Mouse (Mus musculus) midbrain, embryonic 11.5 days (tissue): ENCODE results near the gene Syt1. TPM values are rescaled to one million over a fixed set of nuclear protein-coding genes. Genes with fewer than 3 reads are reported as not detected.
A peak's percentile ranks its signal among the peaks of the same experiment; 100 is the strongest.

ENCODE experiments used
- ATAC-seq: fragments of 200-750 bp; cut with Nextera tagmentation; 2 replicates; pipeline ENCODE4 v1.8.0; 2017; ENCODE audit warnings: moderate TSS enrichment, moderate library complexity; ENCODE audit not compliant: low FRiP score
- DNase-seq: peaks from one replicate; pipeline ENCODE4 v3.0.0; 2015; ENCODE audit warnings: low spot score; ENCODE audit errors: missing footprints
- H3K27ac ChIP-seq: fragments of 300-500 bp; sonication (generic); 2 replicates; pipeline ENCODE4 v1.5.1; 2014; ENCODE audit warnings: low read depth, low read length
- H3K27me3 ChIP-seq: fragments of 300-500 bp; sonication (generic); 2 replicates; pipeline ENCODE4 v1.6.1; 2014; ENCODE audit warnings: mild to moderate bottlenecking, low read length, moderate library complexity, mixed read lengths; ENCODE audit not compliant: control insufficient read depth, insufficient read depth
- H3K36me3 ChIP-seq: fragments of 300-500 bp; sonication (generic); 2 replicates; pipeline ENCODE4 v1.6.1; 2014; ENCODE audit warnings: mild to moderate bottlenecking, low read length, moderate library complexity, mixed read lengths; ENCODE audit not compliant: control insufficient read depth, insufficient read depth
- H3K4me1 ChIP-seq: fragments of 300-500 bp; sonication (generic); 2 replicates; pipeline ENCODE4 v1.6.1; 2014; ENCODE audit warnings: low read length; ENCODE audit not compliant: control insufficient read depth, insufficient read depth
- H3K4me2 ChIP-seq: fragments of 300-500 bp; sonication (generic); 2 replicates; pipeline ENCODE4 v1.6.1; 2014; ENCODE audit warnings: mild to moderate bottlenecking, moderate library complexity
- H3K4me3 ChIP-seq: fragments of 300-500 bp; sonication (generic); 2 replicates; pipeline ENCODE4 v1.5.1; 2014; ENCODE audit warnings: low read depth, low read length
- H3K9ac ChIP-seq: fragments of 300-500 bp; sonication (generic); 2 replicates; pipeline ENCODE4 v1.6.1; 2014; ENCODE audit warnings: low read length
- H3K9me3 ChIP-seq: fragments of 300-500 bp; sonication (generic); 2 replicates; pipeline ENCODE4 v1.6.1; 2016; ENCODE audit warnings: low read length; ENCODE audit not compliant: control insufficient read depth
- WGBS: fragments of 180-500 bp; shearing (Covaris S2); extraction: QIAGEN DNeasy Blood & Tissue Kit; methylation state at CpG from one replicate; pipeline ENCODE4 v1.1.7; 2014; 5-methylcytosine and 5-hydroxymethylcytosine counted together
- polyA plus RNA-seq: library from polyadenylated mRNA; unstranded; fragments of >200 nt; fragmentation: Nextera tagmentation; extraction: Ambion mirVana; gene quantifications from 2 replicates; pipeline ENCODE4 v1.2.1, GENCODE M21; 2014

The Syt1 gene
- polyA plus RNA-seq, 1 experiment from 2014 or later, result 18.8 TPM

- H3K27ac ChIP-seq, result no peak overlapping the region
- no peaks in the 10 kb centered on the region for H3K36me3 ChIP-seq
- H3K9ac ChIP-seq, result no peak overlapping the region
- no peaks in the 10 kb centered on the region for H3K9me3 ChIP-seq
- peak; percentile 81 for DNase-seq
- no peak overlapping the region for H3K4me3 ChIP-seq
- ATAC-seq, result peak; percentile 68
- no peaks in the 10 kb centered on the region for H3K27me3 ChIP-seq
- 11% methylated on average over 4 of the region's 4 CpGs for WGBS
- H3K4me2 ChIP-seq, result no peak overlapping the region
- H3K4me1 ChIP-seq, result peaks cover 4% of the 10 kb centered on the region
Observed at GRCm38 (mm10) chr10:108531111-108531510, 479.7 kb downstream of the Syt1 start.

DNA sequence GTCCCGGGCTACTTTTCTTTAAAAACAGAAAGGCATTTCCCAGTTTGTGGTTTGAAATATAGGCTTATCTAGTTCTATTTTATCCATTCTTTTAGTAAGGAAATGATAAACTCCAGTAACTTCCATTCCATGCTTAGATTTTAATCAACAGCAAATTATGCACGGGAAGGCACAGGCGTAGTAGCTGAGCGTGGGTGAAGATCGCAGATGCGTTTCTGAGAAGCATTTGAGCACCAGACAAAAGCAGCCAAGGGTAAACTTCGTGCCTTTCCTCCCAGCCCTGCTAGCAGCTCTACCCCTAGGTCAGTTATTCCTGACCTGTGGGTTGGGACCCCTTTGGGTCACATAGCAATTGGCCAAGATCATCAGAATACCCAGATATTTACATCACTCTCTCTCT lies 482.4 kb downstream of the Syt1 start:
- Histone ChIP-seq H3K4me1 (peaks cover 13% of the 10 kb centered on the region), H3K4me3 (no peak overlapping the region), H3K9me3 (no peaks in the 10 kb centered on the region), H3K4me2 (no peak overlapping the region), H3K9ac (no peak overlapping the region), H3K27me3 (no peaks in the 10 kb centered on the region), H3K27ac (no peak overlapping the region), H3K36me3 (no peaks in the 10 kb centered on the region)
- ATAC-seq (no peak), DNase-seq (peak; percentile 65)
- 88% methylated on average over 7 of the region's 7 CpGs for WGBS

- ATAC-seq (no peak), DNase-seq (peak; percentile 51)
- Histone ChIP-seq H3K27ac (no peak overlapping the region), H3K4me2 (no peak overlapping the region), H3K9ac (no peak overlapping the region), H3K9me3 (no peaks in the 10 kb centered on the region), H3K27me3 (no peaks in the 10 kb centered on the region), H3K4me1 (peaks cover 9% of the 10 kb centered on the region), H3K4me3 (no peak overlapping the region), H3K36me3 (no peaks in the 10 kb centered on the region)
- WGBS, result 89% methylated on average over 11 of the region's 11 CpGs
Observed at GRCm38 (mm10) chr10:108525506-108525905, 485.3 kb downstream of the Syt1 start.

DNA sequence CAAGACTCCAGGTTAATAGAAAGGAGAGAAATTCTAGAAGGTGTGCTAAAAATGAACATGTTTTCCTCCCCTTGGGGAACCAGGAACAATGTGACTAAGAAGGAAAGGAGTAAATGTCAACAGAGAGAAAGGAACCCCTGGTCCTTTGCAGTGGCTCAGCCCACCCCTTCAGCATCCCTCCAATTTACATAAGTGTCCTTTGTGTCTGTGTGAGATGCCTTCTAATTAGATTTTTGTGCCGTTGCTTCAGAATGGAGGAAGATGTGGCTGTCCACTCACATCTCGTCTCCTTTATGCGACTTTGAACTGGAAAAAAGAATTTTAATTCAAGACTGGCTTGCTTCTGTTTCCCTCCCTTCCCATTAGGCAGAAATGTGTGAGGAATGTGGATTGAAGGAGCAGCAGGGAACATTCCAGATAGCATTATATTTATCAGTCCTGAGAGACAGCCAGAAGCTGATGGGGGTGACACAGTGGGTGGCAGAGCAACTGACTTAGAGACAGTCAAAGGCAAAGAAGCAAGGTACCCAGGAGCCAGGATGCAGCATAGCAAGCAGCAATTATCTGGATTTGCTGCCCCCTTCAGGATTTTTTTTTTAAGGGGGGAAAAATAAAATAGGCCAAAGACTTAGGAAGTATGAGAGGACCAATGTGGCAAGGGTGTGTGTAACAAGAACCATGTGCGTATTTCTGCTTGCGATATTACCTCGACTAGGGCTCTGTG lies 486.3 kb downstream of the Syt1 start:
- ATAC-seq (peak; percentile 90), DNase-seq (peak; percentile 91)
- Histone ChIP-seq H3K27ac (no peak overlapping the region), H3K4me2 (no peak overlapping the region), H3K27me3 (no peaks in the 10 kb centered on the region), H3K4me3 (no peak overlapping the region), H3K9ac (no peak overlapping the region), H3K9me3 (no peaks in the 10 kb centered on the region), H3K4me1 (peaks cover 9% of the 10 kb centered on the region), H3K36me3 (no peaks in the 10 kb centered on the region)
- 35% methylated on average over 6 of the region's 6 CpGs for WGBS

DNA sequence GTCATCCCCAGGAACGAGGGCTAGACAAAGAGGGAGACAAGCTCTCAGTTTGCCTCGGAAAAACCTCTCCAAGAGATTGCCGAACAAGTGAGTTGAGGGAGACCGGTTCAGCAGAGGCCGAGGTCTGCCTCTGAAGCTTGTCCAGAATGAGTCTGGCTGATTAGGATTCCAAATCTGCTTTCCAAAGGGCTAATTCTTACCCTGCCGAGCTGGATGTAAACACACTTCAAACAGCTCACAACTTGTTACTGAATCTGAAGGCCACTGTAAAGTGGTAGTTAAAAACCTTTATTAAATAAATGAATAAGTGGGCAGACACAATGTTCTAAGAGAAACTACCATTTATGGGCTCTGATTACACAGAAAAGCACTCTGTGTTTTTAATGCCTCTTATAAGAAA lies 491.6 kb downstream of the Syt1 start:
- ATAC-seq (no peak), DNase-seq (peak; percentile 68)
- Histone ChIP-seq H3K27ac (no peak overlapping the region), H3K27me3 (no peaks in the 10 kb centered on the region), H3K9ac (no peak overlapping the region), H3K9me3 (no peaks in the 10 kb centered on the region), H3K4me1 (peaks cover 3% of the 10 kb centered on the region), H3K4me3 (no peak overlapping the region), H3K36me3 (no peaks in the 10 kb centered on the region), H3K4me2 (no peak overlapping the region)
- 36% methylated on average over 6 of the region's 6 CpGs for WGBS

DNA sequence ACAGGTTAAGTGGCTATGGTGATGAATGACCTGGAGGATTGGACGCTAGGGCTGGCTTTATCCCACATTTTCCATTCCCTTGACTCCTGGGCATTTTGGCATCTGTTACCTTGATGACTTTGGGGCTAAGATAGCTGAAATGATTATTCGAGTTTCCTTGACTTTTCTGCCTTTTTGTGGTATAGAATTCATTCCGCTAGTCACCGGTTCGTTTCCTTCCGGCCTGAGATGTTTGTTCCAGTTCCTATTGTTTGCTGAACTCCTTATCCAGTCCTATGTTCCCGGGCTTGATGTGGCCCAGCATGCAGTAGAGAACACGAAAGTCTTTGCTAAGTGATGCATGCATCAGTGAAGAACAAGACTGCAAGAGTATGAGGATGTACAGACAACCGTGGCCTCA lies 493.7 kb downstream of the Syt1 start:
- H3K27me3 ChIP-seq, result no peaks in the 10 kb centered on the region
- H3K4me3 ChIP-seq, result no peak overlapping the region
- no peak overlapping the region for H3K4me2 ChIP-seq
- DNase-seq (peak; percentile 75), ATAC-seq (no peak)
- H3K36me3 ChIP-seq, result no peaks in the 10 kb centered on the region
- H3K9ac ChIP-seq, result no peak overlapping the region
- H3K27ac ChIP-seq, result no peak overlapping the region
- WGBS, result 75% methylated on average over 9 of the region's 9 CpGs
- H3K4me1 ChIP-seq, result no peaks in the 10 kb centered on the region
- H3K9me3 ChIP-seq, result no peaks in the 10 kb centered on the region

- no peak for ATAC-seq
- Histone ChIP-seq H3K4me1 (no peaks in the 10 kb centered on the region), H3K27ac (no peak overlapping the region), H3K9me3 (no peaks in the 10 kb centered on the region), H3K27me3 (no peaks in the 10 kb centered on the region), H3K9ac (no peak overlapping the region), H3K36me3 (no peaks in the 10 kb centered on the region), H3K4me3 (no peak overlapping the region), H3K4me2 (no peak overlapping the region)
- DNase-seq, result peak; percentile 65
- 70% methylated on average over 7 of the region's 7 CpGs for WGBS
Observed at GRCm38 (mm10) chr10:108514671-108515070, 496.1 kb downstream of the Syt1 start.

DNA sequence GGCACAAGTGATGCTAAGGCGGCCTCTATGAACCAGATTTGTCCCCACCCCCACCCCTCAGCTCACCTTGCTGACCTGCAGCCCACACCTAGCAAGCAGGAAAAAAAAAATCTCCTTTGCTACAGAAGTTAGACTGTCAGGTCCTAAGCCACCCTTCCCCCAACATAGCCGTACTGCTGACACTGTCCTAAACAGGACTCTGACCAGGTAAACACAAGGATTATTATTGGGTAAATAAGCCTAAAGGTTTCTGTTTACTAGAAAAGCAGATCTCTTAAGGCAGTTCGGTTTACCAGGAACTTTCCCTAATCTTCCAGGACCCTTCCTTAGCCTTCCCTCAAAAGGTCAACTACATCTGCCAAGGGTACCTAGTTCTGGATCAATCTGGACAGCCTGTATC lies 501.2 kb downstream of the Syt1 start:
- H3K4me2 ChIP-seq, result no peak overlapping the region
- ATAC-seq (no peak), DNase-seq (no peak)
- H3K36me3 ChIP-seq, result no peaks in the 10 kb centered on the region
- peaks cover 7% of the 10 kb centered on the region; the same call in 1 of the 2 replicates for H3K4me1 ChIP-seq
- no peaks in the 10 kb centered on the region for H3K27me3 ChIP-seq
- H3K4me3 ChIP-seq, result no peak overlapping the region
- 78% methylated on average over 3 of the region's 3 CpGs for WGBS
- H3K27ac ChIP-seq, result no peak overlapping the region
- H3K9ac ChIP-seq, result no peak overlapping the region
- H3K9me3 ChIP-seq, result no peaks in the 10 kb centered on the region

DNA sequence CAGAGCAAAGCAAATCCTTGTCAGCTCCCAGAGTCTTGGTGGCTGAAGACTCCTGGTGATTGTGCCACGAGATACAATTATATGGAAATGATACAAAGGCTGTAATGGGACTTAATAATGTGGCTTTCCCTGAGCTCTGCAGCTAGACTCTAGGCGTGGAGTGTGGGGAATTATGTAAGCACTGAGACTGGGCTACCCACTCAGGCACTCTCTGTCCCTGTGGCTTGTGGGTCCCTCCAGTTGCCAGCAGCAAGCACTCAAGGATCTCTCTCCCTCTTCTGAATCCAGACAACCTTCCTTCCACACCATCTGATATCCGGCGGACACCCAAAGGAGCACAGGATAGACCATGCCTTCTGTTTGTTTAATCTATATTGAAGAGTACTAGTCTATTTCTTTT lies 503.9 kb downstream of the Syt1 start:
- H3K27me3 ChIP-seq, result no peaks in the 10 kb centered on the region
- no peak for DNase-seq
- WGBS, result 76% methylated on average over 4 of the region's 4 CpGs

More for the DNA sequence above, 503.9 kb downstream of the Syt1 start:
- H3K4me3 ChIP-seq, result no peak overlapping the region
- H3K9ac ChIP-seq, result no peak overlapping the region
- H3K4me2 ChIP-seq, result no peak overlapping the region
- no peaks in the 10 kb centered on the region for H3K36me3 ChIP-seq
- no peak for ATAC-seq
- peaks cover 9% of the 10 kb centered on the region; the same call in 1 of the 2 replicates for H3K4me1 ChIP-seq
- no peaks in the 10 kb centered on the region for H3K9me3 ChIP-seq
- H3K27ac ChIP-seq, result no peak overlapping the region
